Mouse (Mus musculus) embryonic facial prominence, embryonic 14.5 days (tissue): ENCODE data around the gene Meaf6. TPM values are rescaled to one million over a fixed set of nuclear protein-coding genes. Genes with fewer than 3 reads are reported as not detected.

ENCODE experiments used
- ATAC-seq: fragments of 200-750 bp; cut with Nextera tagmentation; 2 replicates; pipeline ENCODE4 v1.8.0; 2017; ENCODE audit warnings: low read depth, moderate number of reproducible peaks, moderate TSS enrichment
- DNase-seq: peaks from one replicate; pipeline ENCODE4 v3.0.0-alpha.2; 2015; ENCODE audit warnings: low spot score
- H3K27ac ChIP-seq: fragments of 300-500 bp; sonication (generic); replicated peaks from 2 replicates; pipeline ENCODE4 v1.5.1; 2014; ENCODE audit warnings: low read depth, mild to moderate bottlenecking, low read length, moderate library complexity
- H3K27me3 ChIP-seq: fragments of 300-500 bp; sonication (generic); replicated peaks from 2 replicates; pipeline ENCODE4 v1.6.1; 2014; ENCODE audit warnings: low read length; ENCODE audit not compliant: control insufficient read depth, insufficient read depth
- H3K36me3 ChIP-seq: fragments of 300-500 bp; sonication (generic); 2 replicates; pipeline ENCODE4 v1.6.1; 2014; ENCODE audit warnings: low read length, mixed read lengths; ENCODE audit not compliant: control insufficient read depth, insufficient read depth
- H3K4me1 ChIP-seq: fragments of 300-500 bp; sonication (generic); 2 replicates; pipeline ENCODE4 v1.6.1; 2014; ENCODE audit warnings: antibody characterized with exemption, low read length; ENCODE audit not compliant: control insufficient read depth, insufficient read depth
- H3K4me2 ChIP-seq: fragments of 300-500 bp; sonication (generic); 2 replicates; pipeline ENCODE4 v1.6.1; 2014; ENCODE audit warnings: low read depth, mild to moderate bottlenecking, low read length, moderate library complexity, mixed read lengths
- H3K4me3 ChIP-seq: fragments of 300-500 bp; sonication (generic); 2 replicates; pipeline ENCODE4 v1.5.1; 2014; ENCODE audit warnings: low read depth, mild to moderate bottlenecking, low read length
- H3K9ac ChIP-seq: fragments of 300-500 bp; sonication (generic); 2 replicates; pipeline ENCODE4 v1.6.1; 2014; ENCODE audit warnings: low read depth, mild to moderate bottlenecking, low read length, moderate library complexity, mixed read lengths
- H3K9me3 ChIP-seq: fragments of 300-500 bp; sonication (generic); 2 replicates; pipeline ENCODE4 v1.6.1; 2016; ENCODE audit warnings: low read length; ENCODE audit not compliant: control insufficient read depth
- WGBS: fragments of 180-500 bp; shearing (Covaris S2); extraction: QIAGEN DNeasy Blood & Tissue Kit; methylation state at CpG from one replicate; pipeline ENCODE4 v1.1.7; 2014; 5-methylcytosine and 5-hydroxymethylcytosine counted together
- polyA plus RNA-seq: library from polyadenylated mRNA; unstranded; fragments of >200 nt; fragmentation: Nextera tagmentation; extraction: Ambion mirVana; gene quantifications from 2 replicates; pipeline ENCODE4 v1.2.1, GENCODE M21; 2014

Meaf6 gene
- polyA plus RNA-seq, 1 experiment from 2014 or later: 53.5 TPM

DNA sequence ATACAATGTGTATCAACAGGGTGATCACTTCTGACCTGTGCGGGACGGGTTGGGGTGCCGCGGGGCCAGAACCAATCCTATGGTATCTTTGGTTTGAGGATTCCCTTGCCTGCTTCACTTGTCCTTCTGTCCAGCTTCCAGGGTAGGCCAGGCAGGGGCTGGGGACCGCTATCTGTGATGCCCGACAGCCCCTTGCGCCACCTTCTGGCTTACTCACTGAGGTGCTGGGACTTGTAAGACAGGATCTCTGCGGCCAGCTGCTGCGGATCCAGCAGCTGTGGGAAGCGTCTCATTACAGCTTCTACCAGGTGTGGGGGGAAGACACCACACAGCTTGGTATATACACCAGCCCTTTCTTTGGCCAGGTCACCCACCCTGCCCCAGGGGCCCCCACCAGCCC, 34.1 kb downstream of the Meaf6 start:
- no peak for ATAC-seq
- peaks cover 20% of the 10 kb centered on the region for H3K4me1 ChIP-seq
- 34% methylated on average over 10 of the region's 10 CpGs for WGBS
- H3K27me3 ChIP-seq: no peaks in the 10 kb centered on the region
- H3K4me2 ChIP-seq: no peak overlapping the region
- H3K27ac ChIP-seq: no peak overlapping the region
- H3K4me3 ChIP-seq: no peak overlapping the region
- H3K9ac ChIP-seq: no peak overlapping the region
- H3K9me3 ChIP-seq: no peaks in the 10 kb centered on the region
- H3K36me3 ChIP-seq: no peaks in the 10 kb centered on the region
- DNase-seq: peak; percentile 54

DNA sequence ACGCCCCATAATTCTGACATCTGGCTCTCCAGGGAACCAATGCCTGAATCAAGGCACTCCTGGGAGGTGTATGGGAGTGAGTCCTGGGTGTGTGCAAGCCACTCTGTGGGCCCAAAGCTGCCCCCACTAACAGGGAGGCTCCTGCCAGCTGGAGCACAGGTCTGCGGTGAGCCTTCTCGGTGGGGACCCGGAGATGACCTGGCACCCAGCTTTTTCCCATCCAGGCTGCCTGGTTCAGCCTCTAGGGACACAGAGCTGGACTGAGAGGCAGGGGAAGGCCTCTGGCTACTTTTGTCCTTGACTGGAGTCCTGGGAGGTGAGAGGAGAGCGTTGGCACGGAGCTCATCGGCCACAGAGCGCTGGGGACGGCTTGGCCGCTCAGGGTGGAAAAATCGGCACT, 34.8 kb downstream of the Meaf6 start:
- Histone ChIP-seq H3K36me3 (no peaks in the 10 kb centered on the region), H3K9me3 (no peaks in the 10 kb centered on the region), H3K9ac (no peak overlapping the region), H3K4me1 (peaks cover 23% of the 10 kb centered on the region), H3K4me2 (no peak overlapping the region), H3K27ac (no peak overlapping the region), H3K27me3 (no peaks in the 10 kb centered on the region), H3K4me3 (no peak overlapping the region)
- ATAC-seq: no peak
- DNase-seq: no peak
- WGBS: 91% methylated on average over 10 of the region's 11 CpGs

DNA sequence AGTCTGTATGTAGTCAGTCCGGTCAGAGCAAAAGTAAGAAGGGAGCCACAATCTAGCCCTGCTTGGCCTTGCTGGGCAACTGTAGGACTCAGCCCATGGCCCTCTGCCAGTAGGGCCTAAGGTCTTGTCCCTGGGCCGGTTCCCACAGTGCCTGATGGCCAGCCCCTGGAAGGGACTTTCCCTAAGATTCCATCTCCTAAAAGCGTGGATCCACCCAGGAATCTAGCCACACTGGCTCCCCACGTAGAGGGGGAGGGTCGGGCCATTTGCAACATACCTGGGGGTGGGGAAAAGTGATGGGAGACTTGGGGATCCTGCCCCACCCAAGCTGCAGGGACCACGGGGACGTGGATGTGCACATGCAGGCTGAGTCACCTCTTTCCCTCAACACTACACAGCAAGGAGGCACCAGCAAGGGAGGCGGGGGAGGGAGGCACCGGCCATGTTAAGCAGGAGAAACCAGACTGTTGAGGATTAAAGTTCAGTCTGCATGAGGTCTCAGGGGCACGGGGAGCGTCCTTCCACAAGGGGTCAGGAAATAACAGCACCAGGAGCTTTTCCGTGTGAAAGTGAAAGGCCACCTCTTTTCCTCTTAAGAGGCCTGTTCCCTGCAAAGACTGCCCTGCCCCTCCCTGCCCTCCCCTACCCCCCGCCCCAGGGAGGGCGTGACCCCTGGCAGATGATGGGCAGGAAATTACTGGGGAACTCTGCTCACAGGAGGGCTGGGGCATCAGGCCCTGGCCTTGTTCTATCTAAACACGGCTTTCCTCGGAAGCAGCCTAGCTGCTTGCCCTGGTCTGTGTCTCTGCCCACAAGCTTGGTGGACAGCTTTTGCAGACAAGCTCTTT, 37.7 kb downstream of the Meaf6 start:
- ATAC-seq: no peak
- Histone ChIP-seq H3K9me3 (no peaks in the 10 kb centered on the region), H3K9ac (no peak overlapping the region), H3K27me3 (no peaks in the 10 kb centered on the region; the same call in 1 of the 2 replicates), H3K27ac (no peak overlapping the region), H3K4me2 (no peak overlapping the region), H3K4me3 (no peak overlapping the region), H3K4me1 (peaks cover 12% of the 10 kb centered on the region; the same call in 1 of the 2 replicates), H3K36me3 (no peaks in the 10 kb centered on the region)
- WGBS: 21% methylated on average over 15 of the region's 16 CpGs
- peak; percentile 46 for DNase-seq

DNA sequence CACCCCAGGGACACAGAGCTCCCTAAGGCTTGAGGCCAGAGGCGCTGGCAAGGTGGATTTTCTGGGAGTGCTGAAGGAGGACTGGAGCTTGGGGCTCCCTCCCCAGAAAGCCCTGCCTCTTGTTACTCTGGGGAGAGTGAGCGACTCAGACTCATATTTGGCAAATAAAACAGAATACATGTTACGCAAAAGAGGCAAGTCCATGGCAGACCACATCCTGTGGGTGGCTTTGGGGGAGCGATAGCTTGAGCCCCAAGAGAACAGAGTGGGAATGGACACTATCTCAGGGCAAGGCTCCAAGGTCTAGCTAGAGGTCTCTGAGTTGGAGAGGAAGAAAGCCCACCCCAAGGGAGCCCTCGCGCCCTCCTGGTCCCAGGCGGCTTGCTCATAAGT, 38.3 kb downstream of the Meaf6 start:
- no peak overlapping the region for H3K4me2 ChIP-seq
- H3K27me3 ChIP-seq: peaks cover 5% of the 10 kb centered on the region; the same call in 1 of the 2 replicates
- H3K9ac ChIP-seq: no peak overlapping the region
- no peak for ATAC-seq
- H3K4me1 ChIP-seq: peaks cover 16% of the 10 kb centered on the region; the same call in 1 of the 2 replicates
- H3K27ac ChIP-seq: no peak overlapping the region
- WGBS: 65% methylated on average over 7 of the region's 7 CpGs
- H3K36me3 ChIP-seq: no peaks in the 10 kb centered on the region
- no peak for DNase-seq
- no peaks in the 10 kb centered on the region for H3K9me3 ChIP-seq
- H3K4me3 ChIP-seq: no peak overlapping the region

DNA sequence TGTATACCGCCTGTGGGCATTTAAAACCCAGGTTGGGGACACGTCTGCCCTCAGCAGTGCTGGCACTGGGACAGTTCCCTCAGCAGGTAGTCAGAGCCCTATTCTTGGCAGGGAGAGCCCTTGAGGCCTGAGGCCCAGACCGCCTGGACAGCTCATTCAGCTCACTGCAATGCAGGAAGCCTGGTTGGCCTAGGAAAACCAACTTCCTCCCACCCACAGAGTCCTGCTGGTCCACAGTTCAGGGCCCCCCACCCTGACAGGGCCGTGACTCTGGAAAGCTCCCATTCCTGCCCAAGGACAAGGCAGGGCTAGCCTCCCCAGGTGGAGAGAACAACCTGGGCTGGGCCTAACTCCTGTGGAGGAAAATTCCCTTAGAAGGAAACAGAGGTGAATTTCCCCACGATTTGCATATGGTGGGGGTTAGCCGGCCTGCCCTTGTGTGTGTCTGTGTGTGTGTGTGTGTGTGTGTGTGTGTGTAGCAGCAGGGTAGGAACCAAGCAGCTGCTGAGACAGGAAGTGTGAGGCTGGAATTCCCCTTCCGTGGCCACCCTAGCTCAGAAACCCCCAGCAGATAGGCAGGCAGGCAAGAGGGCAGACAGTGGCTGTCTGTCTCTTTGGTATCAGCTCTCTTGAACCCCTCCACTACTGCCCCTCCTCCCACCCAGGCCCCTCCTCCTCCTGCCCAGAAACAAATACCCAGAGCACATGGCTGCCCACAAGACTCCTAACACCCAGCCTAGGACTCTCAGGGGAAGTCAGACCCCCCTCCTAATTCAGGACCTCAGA, 39.7 kb downstream of the Meaf6 start:
- Histone ChIP-seq H3K9me3 (no peaks in the 10 kb centered on the region), H3K9ac (no peak overlapping the region), H3K4me1 (peaks cover 17% of the 10 kb centered on the region; the same call in 1 of the 2 replicates), H3K4me2 (no peak overlapping the region), H3K4me3 (no peak overlapping the region), H3K27me3 (peaks cover 9% of the 10 kb centered on the region; the same call in 1 of the 2 replicates), H3K27ac (no peak overlapping the region), H3K36me3 (no peaks in the 10 kb centered on the region)
- 37% methylated on average over 7 of the region's 7 CpGs for WGBS
- ATAC-seq: no peak
- no peak for DNase-seq

DNA sequence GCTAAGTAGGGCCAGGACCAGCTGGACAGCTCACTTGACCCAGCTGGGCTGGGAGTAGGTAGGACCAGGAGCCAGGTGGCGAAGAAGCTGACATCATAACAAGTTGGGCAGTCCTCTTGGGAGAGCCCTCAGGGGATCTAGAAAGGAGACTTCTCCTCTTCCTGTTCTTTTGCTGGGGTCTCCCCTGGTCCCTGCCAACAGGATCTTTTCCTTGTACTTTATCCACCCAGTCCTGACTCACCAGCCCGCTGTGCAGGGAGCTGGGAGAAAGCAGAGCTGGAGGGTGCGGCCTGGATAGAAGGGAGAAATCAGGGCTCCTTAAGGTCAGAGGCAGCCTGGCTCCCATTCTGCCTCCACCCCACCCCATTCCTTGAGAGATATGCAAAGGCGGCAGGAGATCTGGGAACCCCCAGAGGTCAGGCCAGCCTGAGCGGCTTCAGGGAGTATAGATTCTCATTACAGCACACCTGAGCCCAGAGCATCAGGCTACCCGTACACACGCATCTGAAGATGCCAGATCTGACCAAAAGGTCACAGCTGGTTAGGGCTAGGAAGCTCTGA, 40.5 kb downstream of the Meaf6 start:
- no peak overlapping the region for H3K27ac ChIP-seq
- H3K4me1 ChIP-seq: peaks cover 17% of the 10 kb centered on the region; the same call in 1 of the 2 replicates
- DNase-seq (no peak), ATAC-seq (no peak)
- H3K36me3 ChIP-seq: no peaks in the 10 kb centered on the region
- no peak overlapping the region for H3K9ac ChIP-seq
- H3K27me3 ChIP-seq: peaks cover 9% of the 10 kb centered on the region; the same call in 1 of the 2 replicates
- no peak overlapping the region for H3K4me2 ChIP-seq
- WGBS: 74% methylated on average over 7 of the region's 7 CpGs
- H3K9me3 ChIP-seq: no peaks in the 10 kb centered on the region
- H3K4me3 ChIP-seq: no peak overlapping the region

DNA sequence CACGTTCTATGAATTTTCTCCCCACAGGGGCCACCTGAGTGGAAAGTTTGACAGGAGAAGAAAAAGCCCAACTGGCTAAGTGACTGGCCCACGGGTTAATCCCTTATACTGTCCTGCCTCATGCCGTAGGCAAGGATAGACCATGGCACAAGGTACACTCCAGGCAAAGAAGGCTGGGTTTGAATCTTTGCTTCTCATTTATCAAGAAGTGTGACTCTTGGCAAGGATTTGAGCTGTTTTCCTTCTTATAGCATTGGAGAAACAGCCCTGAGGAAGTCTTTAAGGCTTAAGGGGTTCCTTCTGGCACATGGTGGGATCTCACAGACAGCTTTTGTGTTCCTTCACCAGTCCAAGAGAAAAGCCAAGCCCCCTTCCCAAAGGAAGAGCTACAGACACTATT, 41.3 kb downstream of the Meaf6 start:
- H3K9ac ChIP-seq: no peak overlapping the region
- H3K4me3 ChIP-seq: no peak overlapping the region
- H3K4me2 ChIP-seq: no peak overlapping the region
- WGBS: 91% methylated on average over 3 of the region's 3 CpGs
- no peak for DNase-seq
- no peaks in the 10 kb centered on the region for H3K36me3 ChIP-seq
- H3K27ac ChIP-seq: no peak overlapping the region
- peaks cover 9% of the 10 kb centered on the region; the same call in 1 of the 2 replicates for H3K27me3 ChIP-seq
- H3K9me3 ChIP-seq: no peaks in the 10 kb centered on the region
- no peak for ATAC-seq
- peaks cover 17% of the 10 kb centered on the region; the same call in 1 of the 2 replicates for H3K4me1 ChIP-seq

DNA sequence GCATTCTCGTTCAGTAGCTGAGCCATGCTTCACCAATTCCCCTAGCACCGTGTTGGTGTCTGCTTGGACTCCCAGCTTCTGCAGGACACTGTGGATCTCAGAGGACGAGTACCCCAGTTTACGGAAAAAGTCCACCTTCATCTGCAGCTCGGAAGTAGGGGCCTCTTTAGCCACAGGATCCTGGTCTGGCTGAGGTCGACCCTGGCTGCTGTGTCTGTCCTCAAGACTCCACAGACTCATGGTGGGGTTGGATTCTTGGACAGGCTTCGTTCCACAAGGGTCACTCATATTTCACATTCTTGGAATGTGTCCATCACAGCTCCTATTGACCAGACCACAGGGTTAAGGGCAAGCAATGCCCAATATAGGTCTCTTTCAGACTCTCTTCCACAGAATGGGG, 41.8 kb downstream of the Meaf6 start:
- 78% methylated on average over 7 of the region's 7 CpGs for WGBS
- ATAC-seq (no peak), DNase-seq (no peak)
- Histone ChIP-seq H3K4me2 (peak overlapping the region; percentile 99), H3K27me3 (peaks cover 9% of the 10 kb centered on the region; the same call in 1 of the 2 replicates), H3K4me1 (peaks cover 17% of the 10 kb centered on the region; the same call in 1 of the 2 replicates), H3K9ac (no peak overlapping the region; the same call in 1 of the 2 replicates), H3K27ac (no peak overlapping the region), H3K9me3 (no peaks in the 10 kb centered on the region), H3K4me3 (peak overlapping the region; percentile 68), H3K36me3 (no peaks in the 10 kb centered on the region)
